Mouse (Mus musculus): ENCODE measurements around the gene Mrm1.

Mrm1 gene

DNA sequence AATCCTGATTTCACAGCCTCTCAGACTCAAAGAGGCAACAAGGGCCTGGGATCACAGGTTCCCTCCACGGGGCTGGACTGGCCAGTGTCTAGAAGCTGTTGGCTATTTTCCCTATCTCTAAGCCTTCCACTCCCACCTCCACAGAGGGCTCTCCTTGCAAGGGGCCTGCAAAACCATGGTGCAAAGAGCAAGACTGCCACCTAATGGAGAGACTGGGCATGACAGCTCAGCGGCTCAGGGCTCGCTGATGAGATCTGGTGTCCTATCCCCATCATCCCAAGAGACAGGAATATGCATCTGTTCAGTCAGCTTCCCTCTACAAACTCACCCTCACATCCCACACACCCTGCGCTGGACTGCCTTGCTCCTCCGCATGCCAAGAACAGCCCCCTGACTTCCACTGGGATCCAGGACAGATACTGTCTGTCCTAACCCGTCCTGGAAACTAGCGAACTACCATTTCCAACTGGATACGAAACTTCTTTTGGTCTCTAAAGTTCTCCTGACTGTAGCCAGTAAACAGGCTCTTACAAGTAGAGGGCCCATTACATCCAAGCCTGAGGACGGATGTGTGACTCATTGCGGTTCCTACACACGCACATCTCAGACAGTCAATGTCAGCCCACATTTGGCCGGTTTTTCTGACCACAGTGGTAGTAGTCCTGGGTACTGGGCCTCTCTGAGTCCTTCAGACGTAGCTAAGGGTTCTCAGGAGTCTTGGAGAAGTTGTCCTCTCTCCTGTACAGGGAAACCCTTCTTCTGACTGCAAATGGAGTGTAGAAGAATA lies 5.4 kb downstream of the Mrm1 start:
- peak; percentile 65 for DNase-seq (ENCODE audit: low spot score)

DNA sequence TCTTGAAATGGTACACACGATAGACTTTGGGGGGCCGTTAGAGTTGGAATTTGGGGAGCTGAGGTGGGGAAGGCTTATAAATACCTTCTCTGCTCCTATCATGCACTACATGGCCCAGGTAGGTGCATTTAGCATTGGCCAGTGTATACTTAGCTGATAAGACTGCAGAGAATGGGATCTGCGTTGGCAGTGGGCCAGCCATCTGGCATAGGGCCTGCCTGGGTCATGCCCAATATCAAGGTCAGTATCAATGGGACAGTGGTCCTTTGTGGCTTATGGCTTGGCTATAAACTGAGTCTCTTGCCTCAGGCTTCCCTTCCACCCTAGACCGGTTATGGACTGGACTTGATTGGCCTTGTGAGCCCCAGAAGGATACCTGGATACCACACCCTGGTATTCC lies 14.9 kb downstream of the Mrm1 start:
- no peak for DNase-seq (ENCODE audit: low spot score)

DNA sequence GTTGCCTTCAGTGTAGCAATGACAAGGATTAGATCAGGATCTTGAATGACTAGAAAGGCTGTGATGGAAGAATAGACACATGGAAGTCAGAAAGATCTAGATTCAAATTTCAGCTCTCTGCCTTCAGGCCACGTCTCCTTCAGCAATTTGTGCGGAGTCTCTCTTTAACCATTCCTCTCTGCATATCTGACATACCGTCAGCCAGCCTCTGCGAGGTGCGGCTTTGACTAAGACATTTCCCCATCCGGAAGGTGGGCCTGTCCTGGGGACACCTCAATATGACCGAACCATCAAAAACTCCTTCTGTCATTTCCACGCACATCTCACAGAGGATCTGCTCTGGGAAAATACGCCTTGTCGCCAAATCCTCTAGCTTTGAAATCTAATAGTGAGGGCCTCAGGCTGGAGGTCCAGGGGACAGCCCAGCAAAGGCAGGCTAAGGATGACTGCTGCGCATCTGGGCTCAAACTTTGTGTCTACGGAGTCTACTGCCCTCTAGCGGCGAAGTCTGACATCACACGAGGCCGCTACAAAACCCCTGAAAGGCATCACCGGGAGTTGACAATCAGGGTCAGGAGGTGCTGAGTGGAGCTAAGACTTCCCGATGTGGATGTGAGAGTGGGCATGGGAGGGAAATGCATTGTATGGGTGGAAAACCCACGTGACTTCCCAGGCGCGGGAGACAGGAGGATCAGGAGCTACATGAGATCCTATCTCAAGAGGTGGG lies 21.5 kb downstream of the Mrm1 start:
- no peak for DNase-seq (ENCODE audit: low spot score)

DNA sequence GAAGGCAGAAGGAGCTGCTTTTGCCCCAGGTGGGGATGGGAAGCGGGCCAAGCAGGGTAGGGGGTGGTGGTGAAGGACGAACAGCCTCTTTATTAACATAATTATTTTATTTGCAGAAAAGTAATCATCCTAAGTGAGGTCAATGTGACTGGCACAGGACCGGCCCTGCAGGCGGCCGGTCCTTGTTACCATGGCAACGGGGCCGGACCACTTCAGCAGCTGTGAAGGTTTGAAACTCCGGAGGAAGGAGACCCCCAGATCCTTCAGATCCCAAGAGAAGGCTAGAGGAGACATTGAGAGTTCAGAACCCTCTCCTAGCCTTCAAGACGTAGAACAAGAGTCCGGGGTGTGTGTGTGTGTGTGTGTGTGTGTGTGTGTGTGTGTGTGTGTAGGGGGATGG lies 22.3 kb downstream of the Mrm1 start:
- DNase-seq (ENCODE audit: low spot score): no peak

DNA sequence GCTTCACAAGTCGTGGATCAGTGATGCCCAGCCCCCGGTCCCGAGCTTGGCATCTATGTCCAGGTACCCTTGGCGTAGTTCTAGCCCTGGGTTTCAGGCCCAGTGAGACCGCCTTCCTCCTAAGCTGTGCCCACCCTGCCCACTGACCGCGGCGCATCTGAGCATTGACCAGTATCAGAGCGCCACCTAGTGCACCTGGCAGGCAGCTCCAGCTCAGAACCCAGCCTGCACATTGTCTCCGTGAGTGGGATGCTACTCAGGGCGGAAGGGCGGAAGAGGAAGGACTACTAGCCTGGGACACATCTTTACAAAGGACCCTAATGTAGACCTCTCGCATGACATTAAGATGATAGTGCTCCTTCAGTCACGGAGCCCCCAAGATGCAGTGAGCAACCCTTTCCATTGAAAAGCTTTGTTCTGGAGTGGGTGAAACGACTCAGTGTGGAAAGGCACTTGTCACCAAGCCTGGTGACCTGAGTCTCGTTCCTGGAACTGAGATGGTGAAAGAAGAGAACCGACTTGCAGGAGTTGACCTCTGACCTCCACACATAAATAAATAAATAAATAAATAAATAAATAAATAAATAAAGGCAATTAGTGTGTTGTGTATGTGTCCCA lies 24.7 kb downstream of the Mrm1 start:
- peak; percentile 57 for DNase-seq (ENCODE audit: low spot score)

GRCm38 (mm10) chr11:84793545-84793944 lies 25.8 kb downstream of the Mrm1 start:
- no peak for DNase-seq (ENCODE audit: low spot score)

DNA sequence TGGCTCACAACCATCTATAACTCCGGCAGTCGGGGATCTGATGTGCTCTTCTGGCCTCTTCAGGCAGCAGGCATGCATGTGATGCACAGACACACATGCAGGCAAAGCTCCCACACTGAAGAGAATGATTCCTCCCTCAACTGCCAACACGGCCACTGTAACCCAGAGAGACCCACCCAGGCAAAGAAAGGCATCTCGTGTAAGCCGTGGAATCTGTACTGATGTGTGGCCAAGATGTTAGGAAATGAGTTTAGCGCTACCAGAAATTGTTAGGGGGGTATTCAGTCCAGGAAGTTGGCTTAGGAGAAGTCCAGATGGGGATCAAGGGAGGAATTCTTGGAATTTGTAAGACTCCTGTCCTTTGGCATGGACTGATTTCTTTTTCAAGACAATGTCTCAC lies 28.9 kb downstream of the Mrm1 start:
- no peak for DNase-seq (ENCODE audit: low spot score)

- DNase-seq (ENCODE audit: low spot score): no peak
Measured at GRCm38 (mm10) chr11:84780143-84780870, 39.0 kb downstream of the Mrm1 start.

DNA sequence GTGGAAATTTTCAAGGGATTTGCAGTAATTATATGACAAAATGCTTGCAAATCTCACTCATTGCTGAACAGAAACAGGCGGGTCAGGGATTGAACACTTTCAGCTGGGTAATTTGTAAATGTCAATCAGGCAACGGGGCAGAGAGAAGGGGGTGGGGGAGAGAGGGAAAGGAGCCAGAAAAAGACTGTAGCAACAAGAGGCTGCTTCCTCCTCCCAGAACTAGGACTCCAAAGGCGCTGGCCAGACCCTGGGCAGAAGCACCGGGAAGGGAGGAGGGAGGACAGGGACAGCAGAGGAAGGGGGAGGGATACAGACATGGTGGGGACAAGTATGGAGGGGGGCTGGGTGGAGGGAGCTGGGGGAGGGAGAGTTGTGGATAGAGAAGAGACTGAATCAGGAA lies 43.8 kb downstream of the Mrm1 start:
- no peak for DNase-seq (ENCODE audit: low spot score)

- no peak for DNase-seq (ENCODE audit: low spot score)
Measured at GRCm38 (mm10) chr11:84774870-84775514, 44.3 kb downstream of the Mrm1 start.

GRCm38 (mm10) chr11:84767898-84768297 lies 51.4 kb downstream of the Mrm1 start:
- no peak for DNase-seq (ENCODE audit: low spot score)

DNA sequence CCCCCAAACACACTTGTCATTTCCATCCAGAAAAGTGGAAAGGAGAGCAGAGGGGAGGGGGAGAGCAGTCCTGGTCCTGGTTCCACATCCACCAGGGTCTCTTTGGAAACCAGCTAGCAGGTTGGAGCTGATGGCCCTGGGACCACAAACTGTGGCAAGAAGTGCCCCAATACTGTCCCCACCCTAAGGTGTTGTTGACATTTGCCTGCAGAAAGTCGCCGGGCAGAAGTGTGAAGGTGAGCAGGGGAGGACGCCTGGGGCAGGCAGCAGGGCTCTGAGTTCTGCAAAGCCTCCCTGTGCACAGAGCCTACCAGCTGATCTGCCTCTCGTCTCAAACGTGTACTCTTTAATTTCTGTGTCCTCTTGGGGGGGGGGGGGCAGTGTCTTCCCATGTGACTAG lies 54.2 kb downstream of the Mrm1 start:
- DNase-seq (ENCODE audit: low spot score): no peak

DNA sequence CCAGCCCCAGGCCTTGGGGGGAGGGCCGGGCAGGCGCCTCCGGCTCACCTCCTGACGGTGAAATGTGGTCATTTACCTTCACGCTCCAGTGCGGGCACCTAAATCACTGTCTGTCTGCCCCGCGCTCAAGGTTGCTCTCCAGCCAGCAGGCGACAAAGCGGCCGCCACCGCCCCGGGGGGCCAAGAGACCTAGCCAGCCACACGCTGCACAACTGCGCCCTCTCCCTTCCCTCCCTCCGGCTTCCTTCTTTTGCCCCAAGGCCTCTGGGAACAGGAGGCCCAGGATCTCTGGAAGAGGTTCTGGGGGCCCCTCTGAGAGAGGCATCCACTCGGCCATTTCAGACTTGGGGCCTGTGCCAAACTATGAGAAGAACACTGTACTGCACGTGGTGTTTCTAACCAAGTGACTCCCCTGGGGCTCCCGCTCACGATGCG lies 54.8 kb downstream of the Mrm1 start:
- DNase-seq (ENCODE audit: low spot score): no peak

GRCm38 (mm10) chr11:84764116-84764515 lies 55.2 kb downstream of the Mrm1 start:
- no peak for DNase-seq (ENCODE audit: low spot score)

All from layer of hippocampus, adult 9-10 months (tissue).